Mouse (Mus musculus): Measurements from ENCODE around the gene Nin.

DNA sequence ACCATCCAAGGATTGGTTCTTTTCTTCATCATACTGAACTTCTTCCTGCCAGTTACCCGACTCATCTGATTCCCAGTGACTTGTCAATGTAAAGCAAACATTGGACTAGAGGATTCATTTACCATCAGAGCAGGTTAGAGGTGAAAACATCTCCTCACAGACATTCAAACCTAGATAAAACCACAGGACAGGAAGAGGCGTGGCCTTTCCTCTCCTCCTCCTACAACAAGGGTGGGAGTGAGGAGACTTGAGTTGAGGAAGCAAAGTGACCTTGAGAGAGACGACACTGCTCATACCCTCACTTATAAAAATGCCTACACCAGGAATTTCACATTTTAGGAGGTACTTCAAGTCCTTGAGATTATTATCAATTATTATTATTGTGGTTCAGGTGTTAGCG is 95.4 kb downstream of the Nin start:
- TF ChIP-seq POLR2A (IDR thresholded peaks at IDR 0.05; ENCODE audit: low read depth, low read length) (no peak), CTCF (IDR thresholded peaks at IDR 0.05; ENCODE audit: borderline replicate concordance, insufficient read depth, low read length) (no peak)
